Mouse (Mus musculus): ENCODE results near the gene Rap1gap.

The Rap1gap gene

GRCm38 (mm10) chr4:137661078-137661450 is 3.5 kb upstream of the Rap1gap start:
- in situ Hi-C loops (cut with MboI; ENCODE audit: low sequenced_read_pairs) = no loop called here

GRCm38 (mm10) chr4:137661547-137661946 is 3.0 kb upstream of the Rap1gap start:
- in situ Hi-C loops (cut with MboI; ENCODE audit: low sequenced_read_pairs) = no loop called here

GRCm38 (mm10) chr4:137663491-137663890 is 1.0 kb upstream of the Rap1gap start:
- in situ Hi-C loops (cut with MboI; ENCODE audit: low sequenced_read_pairs) = no loop called here

- in situ Hi-C loops (cut with MboI; ENCODE audit: low sequenced_read_pairs) = no loop called here
These were observed 602 bp downstream of the Rap1gap start for GRCm38 (mm10) chr4:137664980-137665675.

GRCm38 (mm10) chr4:137665791-137666190 is 1.3 kb downstream of the Rap1gap start:
- in situ Hi-C loops (cut with MboI; ENCODE audit: low sequenced_read_pairs) = no loop called here

- in situ Hi-C loops (cut with MboI; ENCODE audit: low sequenced_read_pairs) = no loop called here
These were observed 1.9 kb downstream of the Rap1gap start for GRCm38 (mm10) chr4:137666283-137666957.

- in situ Hi-C loops (cut with MboI; ENCODE audit: low sequenced_read_pairs) = no loop called here
These were observed 2.4 kb downstream of the Rap1gap start for GRCm38 (mm10) chr4:137666958-137667345.

GRCm38 (mm10) chr4:137667747-137668146 is 3.2 kb downstream of the Rap1gap start:
- in situ Hi-C loops (cut with MboI; ENCODE audit: low sequenced_read_pairs) = no loop called here

GRCm38 (mm10) chr4:137671711-137672500 is 7.4 kb downstream of the Rap1gap start:
- in situ Hi-C loops (cut with MboI; ENCODE audit: low sequenced_read_pairs) = no loop called here

GRCm38 (mm10) chr4:137675566-137675965 is 11.0 kb downstream of the Rap1gap start:
- in situ Hi-C loops (cut with MboI; ENCODE audit: low sequenced_read_pairs) = no loop called here

- in situ Hi-C loops (cut with MboI; ENCODE audit: low sequenced_read_pairs) = no loop called here
These were observed 11.5 kb downstream of the Rap1gap start for GRCm38 (mm10) chr4:137676057-137676456.

GRCm38 (mm10) chr4:137676700-137677484 is 12.4 kb downstream of the Rap1gap start:
- in situ Hi-C loops (cut with MboI; ENCODE audit: low sequenced_read_pairs) = no loop called here

- in situ Hi-C loops (cut with MboI; ENCODE audit: low sequenced_read_pairs) = no loop called here
These were observed 13.4 kb downstream of the Rap1gap start for GRCm38 (mm10) chr4:137677906-137678305.

- in situ Hi-C loops (cut with MboI; ENCODE audit: low sequenced_read_pairs) = no loop called here
These were observed 14.0 kb downstream of the Rap1gap start for GRCm38 (mm10) chr4:137678568-137678967.

GRCm38 (mm10) chr4:137679979-137680550 is 15.5 kb downstream of the Rap1gap start:
- in situ Hi-C loops (cut with MboI; ENCODE audit: low sequenced_read_pairs) = no loop called here

- in situ Hi-C loops (cut with MboI; ENCODE audit: low sequenced_read_pairs) = no loop called here
These were observed 16.2 kb downstream of the Rap1gap start for GRCm38 (mm10) chr4:137680721-137681120.

- in situ Hi-C loops (cut with MboI; ENCODE audit: low sequenced_read_pairs) = no loop called here
These were observed 17.0 kb downstream of the Rap1gap start for GRCm38 (mm10) chr4:137681408-137682104.

- in situ Hi-C loops (cut with MboI; ENCODE audit: low sequenced_read_pairs) = no loop called here
These were observed 18.5 kb downstream of the Rap1gap start for GRCm38 (mm10) chr4:137682961-137683453.

- in situ Hi-C loops (cut with MboI; ENCODE audit: low sequenced_read_pairs) = no loop called here
These were observed 20.4 kb downstream of the Rap1gap start for GRCm38 (mm10) chr4:137684830-137685343.

GRCm38 (mm10) chr4:137686303-137686702 is 21.8 kb downstream of the Rap1gap start:
- in situ Hi-C loops (cut with MboI; ENCODE audit: low sequenced_read_pairs) = no loop called here

Measured in CH12F3 (cell line).